In the genomic region with DNA sequence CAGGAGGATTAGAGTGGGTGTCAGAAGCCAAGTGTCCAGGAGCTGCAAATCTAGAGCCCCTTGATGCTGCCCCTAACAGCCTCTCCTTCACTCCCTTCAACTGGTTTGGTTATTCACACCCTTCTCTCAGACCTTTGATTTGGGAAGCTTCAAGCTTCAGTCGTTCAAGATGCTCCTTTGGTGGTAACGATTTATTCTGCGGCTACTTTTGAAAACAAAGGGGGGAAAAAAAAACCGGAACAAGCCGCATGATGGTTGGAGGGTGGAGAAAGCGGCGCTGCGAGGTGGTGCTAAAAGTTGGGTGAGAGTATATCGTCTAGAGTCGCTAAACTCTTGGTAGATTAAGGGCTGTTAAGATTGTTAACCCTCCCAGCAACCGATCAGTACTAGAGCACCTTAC, we compare ENCODE assay signal across 8 mouse cellular contexts. TPM values are rescaled to one million over a fixed set of nuclear protein-coding genes. Genes with fewer than 3 reads are reported as not detected.
DNase-seq lines count a peak whose midpoint lies in the region; ATAC-seq and TF ChIP-seq lines count a peak whose summit lies in the region.

No protein-coding gene starts in this region.

- peaks cover 14% of the 10 kb centered on the region for H3K27me3 ChIP-seq in limb, embryonic 14.5 days (ENCODE audit: control insufficient read depth, insufficient read depth, low read length)
- H3K27me3 ChIP-seq in splenic B cell, adult 2 months (ENCODE audit: control insufficient read depth, insufficient read depth, low read length, poor library complexity, severe bottlenecking), result no peaks in the 10 kb centered on the region

- 4% methylated on average over 11 of the region's 11 CpGs for WGBS in limb, embryonic 14.5 days

- no peak; the same call in 1 of the 2 replicates for TF ChIP-seq POLR2A in embryonic fibroblast, embryonic 13.5 days (IDR thresholded peaks at IDR 0.05; ENCODE audit: low read depth, low read length)
- TF ChIP-seq POLR2A in limb, embryonic 14.5 days (IDR thresholded peaks at IDR 0.05; ENCODE audit: borderline replicate concordance, extremely low read depth, insufficient read depth, insufficient read length), result no peak

- peak overlapping the region; percentile 79 for H3K9ac ChIP-seq in limb, embryonic 14.5 days (ENCODE audit: low read depth, low read length, severe bottlenecking)

- peak overlapping the region; percentile 84 for H3K4me3 ChIP-seq in embryonic fibroblast, embryonic 13.5 days (ENCODE audit: insufficient read depth, low read length)
- H3K4me3 ChIP-seq in limb, embryonic 14.5 days (replicated peaks; ENCODE audit: low read length), result peak overlapping the region; percentile 79

- TF ChIP-seq CTCF in embryonic fibroblast, embryonic 13.5 days (IDR thresholded peaks at IDR 0.05; ENCODE audit: borderline replicate concordance, insufficient read depth, low read length), result no peak

- H3K4me1 ChIP-seq in embryonic fibroblast, embryonic 13.5 days (ENCODE audit: control insufficient read depth, insufficient read depth, low read length), result peaks cover 20% of the 10 kb centered on the region
- peaks cover 28% of the 10 kb centered on the region for H3K4me1 ChIP-seq in limb, embryonic 14.5 days (ENCODE audit: control insufficient read depth, insufficient read depth, low read length)

- H3K36me3 ChIP-seq in limb, embryonic 14.5 days (ENCODE audit: control insufficient read depth, insufficient read depth, low read length), result no peaks in the 10 kb centered on the region
- H3K36me3 ChIP-seq in splenic B cell, adult 2 months (ENCODE audit: control insufficient read depth, insufficient read depth, low read length, poor library complexity, severe bottlenecking), result no peaks in the 10 kb centered on the region

- no peaks in the 10 kb centered on the region for H3K9me3 ChIP-seq in limb, embryonic 14.5 days (ENCODE audit: control insufficient read depth, low read length)

- H3K27ac ChIP-seq in embryonic fibroblast, embryonic 13.5 days (ENCODE audit: insufficient read depth, low read length), result peak overlapping the region; percentile 82
- H3K27ac ChIP-seq in limb, embryonic 14.5 days (replicated peaks; ENCODE audit: low read depth, low read length), result no peak overlapping the region

- H3K4me2 ChIP-seq in limb, embryonic 14.5 days (replicated peaks; ENCODE audit: low read depth, low read length, severe bottlenecking), result peak overlapping the region; percentile 99

- no peak for ATAC-seq in limb, embryonic 14.5 days (ENCODE audit: low FRiP score, low read depth)

- DNase-seq in spleen, postnatal 36 days (ENCODE audit: low spot score in 2 of 2), result peak; percentile 42 to 61
- DNase-seq in spleen, adult 12 weeks (ENCODE audit: low spot score), result no peak
- DNase-seq in limb, embryonic 14.5 days (ENCODE audit: low spot score), result no peak
- peak; percentile 52 for DNase-seq in splenic B cell, adult 2 months (ENCODE audit: low read depth, low spot score)
- no peak for DNase-seq in gastrocnemius, postnatal 10 days
- no peak for DNase-seq in layer of hippocampus, postnatal 36 days
- DNase-seq in retina, postnatal 1 day, result no peak

RNA-seq across cellular contexts. Expression of a gene that starts 3.5 kb away (rescaled TPM):
- polyA plus RNA-seq in embryonic fibroblast, embryonic 13.5 days (2011; ENCODE audit: insufficient read length, low read depth, missing spikeins), result 21.8 and 25.1 TPM in 2 replicates
- 22.7 and 23.7 TPM in 2 replicates for polyA plus RNA-seq in limb, embryonic 14.5 days (2012; rRNA removed)
- polyA plus RNA-seq in limb, embryonic 14.5 days (2014; fragmentation: Nextera tagmentation; extraction: Ambion mirVana), result 5.6 and 7.9 TPM in 2 replicates
- 10 to 100 TPM; 13.6 to 18.5 TPM for total RNA-seq in gastrocnemius, postnatal 10 days (2021)
- total RNA-seq in layer of hippocampus, postnatal 36 days (2021), result 10 to 100 TPM; 22.9 to 23.2 TPM

Comparison
In these comparisons a context has a peak if more than half of its experiments do, and no peak if none do; other contexts are left out.
1. DNase-seq: peak in spleen, postnatal 36 days (2 of 2) and splenic B cell, adult 2 months (single experiment); none in spleen, adult 12 weeks (single experiment), limb, embryonic 14.5 days (single experiment), gastrocnemius, postnatal 10 days (single experiment), layer of hippocampus, postnatal 36 days (0 of 2) and retina, postnatal 1 day (single experiment).